Comparison of ENCODE assay signal across 8 mouse cellular contexts in the genomic region with DNA sequence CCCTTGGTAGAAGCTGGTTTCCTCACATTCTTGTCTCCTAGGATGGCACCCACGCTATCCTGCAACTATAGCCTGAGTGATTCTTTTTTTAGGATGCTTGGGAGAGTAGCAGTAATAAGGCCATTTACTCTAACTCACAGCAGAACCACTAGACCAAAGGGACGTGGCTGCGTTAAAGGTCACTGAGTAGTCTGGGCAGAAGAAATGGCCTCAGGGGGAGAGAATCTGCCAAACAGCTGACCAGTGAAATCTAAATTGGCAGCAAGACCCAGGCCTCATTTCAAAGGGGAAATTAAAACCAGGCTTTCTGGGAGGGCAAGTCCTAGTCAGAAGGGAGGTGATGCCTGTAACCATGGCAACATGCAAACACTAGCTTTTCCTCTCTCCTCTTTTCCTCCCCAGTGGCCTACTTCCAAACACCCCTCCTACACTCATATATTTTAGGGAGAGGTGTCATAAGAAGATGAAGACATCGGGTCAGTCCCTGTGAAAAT.
A peak's percentile ranks its signal among the peaks of the same experiment; 100 is the strongest.
DNase-seq lines count a peak whose midpoint lies in the region; ATAC-seq lines count a peak whose summit lies in the region.

No protein-coding gene starts in this region.

- no peak overlapping the region for H3K27ac ChIP-seq in midbrain, embryonic 10.5 days (replicated peaks)
- H3K27ac ChIP-seq in midbrain, embryonic 13.5 days = no peak overlapping the region
- no peak overlapping the region for H3K27ac ChIP-seq in embryonic facial prominence, embryonic 14.5 days (replicated peaks; ENCODE audit: low read depth, low read length)
- H3K27ac ChIP-seq in liver, embryonic 12.5 days = no peak overlapping the region

- peaks cover 12% of the 10 kb centered on the region for H3K4me1 ChIP-seq in midbrain, embryonic 10.5 days
- peaks cover 7% of the 10 kb centered on the region for H3K4me1 ChIP-seq in midbrain, embryonic 13.5 days (replicated peaks)
- H3K4me1 ChIP-seq in embryonic facial prominence, embryonic 14.5 days (ENCODE audit: control insufficient read depth, insufficient read depth, low read length) = peaks cover 19% of the 10 kb centered on the region
- H3K4me1 ChIP-seq in liver, embryonic 12.5 days = no peaks in the 10 kb centered on the region

- no peaks in the 10 kb centered on the region for H3K9me3 ChIP-seq in midbrain, embryonic 10.5 days (replicated peaks)
- H3K9me3 ChIP-seq in midbrain, embryonic 13.5 days = no peaks in the 10 kb centered on the region
- H3K9me3 ChIP-seq in embryonic facial prominence, embryonic 14.5 days (ENCODE audit: control insufficient read depth, low read length) = no peaks in the 10 kb centered on the region
- no peaks in the 10 kb centered on the region for H3K9me3 ChIP-seq in liver, embryonic 12.5 days (replicated peaks)

- H3K9ac ChIP-seq in midbrain, embryonic 13.5 days (replicated peaks) = no peak overlapping the region
- no peak overlapping the region for H3K9ac ChIP-seq in embryonic facial prominence, embryonic 14.5 days (ENCODE audit: low read depth, low read length)
- no peak overlapping the region for H3K9ac ChIP-seq in liver, embryonic 12.5 days

- no peak overlapping the region for H3K4me2 ChIP-seq in midbrain, embryonic 13.5 days (replicated peaks)
- peak overlapping the region; percentile 3; the same call in 1 of the 2 replicates for H3K4me2 ChIP-seq in embryonic facial prominence, embryonic 14.5 days (ENCODE audit: low read depth, low read length)
- H3K4me2 ChIP-seq in liver, embryonic 12.5 days = no peak overlapping the region

- peak; percentile 19 for DNase-seq in midbrain, embryonic 10.5 days (ENCODE audit: low spot score)
- DNase-seq in embryonic facial prominence, embryonic 14.5 days (ENCODE audit: low spot score) = peak; percentile 81
- DNase-seq in heart, postnatal 36 days = peak; percentile 32 to 51
- peak; percentile 32 for DNase-seq in lung, postnatal 25 days (ENCODE audit: low spot score)
- DNase-seq in spleen, postnatal 10 days (ENCODE audit: low spot score in 2 of 2) = no peak

- intact Hi-C loops in heart, postnatal 36 days (cut with DNase I) = no loop called here

- ATAC-seq in midbrain, embryonic 13.5 days = no peak
- ATAC-seq in embryonic facial prominence, embryonic 14.5 days (ENCODE audit: low read depth) = peak; percentile 78
- ATAC-seq in liver, embryonic 12.5 days = no peak
- no peak for ATAC-seq in megakaryocyte, adult 5-6 weeks (ENCODE audit: poor library complexity, severe bottlenecking)

- H3K36me3 ChIP-seq in midbrain, embryonic 10.5 days = no peaks in the 10 kb centered on the region
- no peaks in the 10 kb centered on the region for H3K36me3 ChIP-seq in midbrain, embryonic 13.5 days
- no peaks in the 10 kb centered on the region for H3K36me3 ChIP-seq in embryonic facial prominence, embryonic 14.5 days (ENCODE audit: control insufficient read depth, insufficient read depth, low read length)
- no peaks in the 10 kb centered on the region for H3K36me3 ChIP-seq in liver, embryonic 12.5 days

- H3K4me3 ChIP-seq in midbrain, embryonic 10.5 days = no peak overlapping the region
- no peak overlapping the region for H3K4me3 ChIP-seq in midbrain, embryonic 13.5 days (replicated peaks)
- H3K4me3 ChIP-seq in embryonic facial prominence, embryonic 14.5 days (ENCODE audit: low read depth, low read length) = no peak overlapping the region
- no peak overlapping the region for H3K4me3 ChIP-seq in liver, embryonic 12.5 days

- WGBS in midbrain, embryonic 10.5 days = 60% methylated on average over 4 of the region's 4 CpGs
- WGBS in midbrain, embryonic 13.5 days = 61% methylated on average over 4 of the region's 4 CpGs
- WGBS in embryonic facial prominence, embryonic 14.5 days = 29% methylated on average over 4 of the region's 4 CpGs
- 64% methylated on average over 4 of the region's 4 CpGs for WGBS in liver, embryonic 12.5 days (ENCODE audit: insufficient replicate concordance)

- no peaks in the 10 kb centered on the region for H3K27me3 ChIP-seq in midbrain, embryonic 10.5 days (ENCODE audit: low read depth, poor library complexity, severe bottlenecking)
- no peaks in the 10 kb centered on the region for H3K27me3 ChIP-seq in midbrain, embryonic 13.5 days
- H3K27me3 ChIP-seq in embryonic facial prominence, embryonic 14.5 days (replicated peaks; ENCODE audit: control insufficient read depth, insufficient read depth, low read length) = no peaks in the 10 kb centered on the region
- H3K27me3 ChIP-seq in liver, embryonic 12.5 days (replicated peaks) = no peaks in the 10 kb centered on the region

Comparison
In these comparisons a context has a peak if more than half of its experiments do, and no peak if none do; other contexts are left out.
1. DNase-seq: peak in midbrain, embryonic 10.5 days (single experiment), embryonic facial prominence, embryonic 14.5 days (single experiment), heart, postnatal 36 days (2 of 2) and lung, postnatal 25 days (single experiment); none in spleen, postnatal 10 days (0 of 2).